Mouse (Mus musculus): ENCODE results near the gene Baiap2l2.
"Not testable (repeated sequence)": the region's sequence is repeated elsewhere in the genome, so short reads cannot be mapped to it uniquely, and the experiment has no call there.

Baiap2l2 gene

GRCm38 (mm10) chr15:79261095-79261725 is 24.1 kb downstream of the Baiap2l2 start:
- no peak for DNase-seq (ENCODE audit: low read depth, low spot score)

- no peak for DNase-seq (ENCODE audit: low read depth, low spot score)
These were observed 26.8 kb downstream of the Baiap2l2 start for GRCm38 (mm10) chr15:79258521-79258920.

GRCm38 (mm10) chr15:79254661-79255060 is 30.7 kb downstream of the Baiap2l2 start, which contains the start of gene Slc16a8:
Slc16a8 (minus strand) TSS chr15:79254761.
- DNase-seq (ENCODE audit: low read depth, low spot score), result no peak

GRCm38 (mm10) chr15:79252580-79252979 is 32.8 kb downstream of the Baiap2l2 start:
- no peak for DNase-seq (ENCODE audit: low read depth, low spot score)

GRCm38 (mm10) chr15:79251781-79252491 is 33.4 kb downstream of the Baiap2l2 start:
- DNase-seq (ENCODE audit: low read depth, low spot score), result no peak

GRCm38 (mm10) chr15:79251168-79251567 is 34.2 kb downstream of the Baiap2l2 start:
- no peak for DNase-seq (ENCODE audit: low read depth, low spot score)

GRCm38 (mm10) chr15:79250236-79250635 is 35.1 kb downstream of the Baiap2l2 start:
- DNase-seq (ENCODE audit: low read depth, low spot score), result no peak

GRCm38 (mm10) chr15:79245321-79245720 is 40.0 kb downstream of the Baiap2l2 start:
- DNase-seq (ENCODE audit: low read depth, low spot score), result no peak

- DNase-seq (ENCODE audit: low read depth, low spot score), result no peak
These were observed 41.1 kb downstream of the Baiap2l2 start for GRCm38 (mm10) chr15:79244071-79244893.

GRCm38 (mm10) chr15:79243234-79244042 is 41.9 kb downstream of the Baiap2l2 start:
- peak; percentile 96 for DNase-seq (ENCODE audit: low read depth, low spot score)

GRCm38 (mm10) chr15:79242574-79243233 is 42.6 kb downstream of the Baiap2l2 start:
- no peak for DNase-seq (ENCODE audit: low read depth, low spot score)

GRCm38 (mm10) chr15:79238036-79238435 is 47.3 kb downstream of the Baiap2l2 start:
- no peak for DNase-seq (ENCODE audit: low read depth, low spot score)

GRCm38 (mm10) chr15:79235268-79235667 is 50.1 kb downstream of the Baiap2l2 start:
- no peak for DNase-seq (ENCODE audit: low read depth, low spot score)

GRCm38 (mm10) chr15:79229058-79229821 is 56.1 kb downstream of the Baiap2l2 start, which contains the start of the genes Pick1 and Gm49486:
Pick1 (plus strand) TSS chr15:79229173.
Gm49486 (plus strand) TSS chr15:79229391.
- DNase-seq (ENCODE audit: low read depth, low spot score), result peak; percentile 90

GRCm38 (mm10) chr15:79225780-79226179 is 59.6 kb downstream of the Baiap2l2 start:
- DNase-seq (ENCODE audit: low read depth, low spot score), result not testable (repeated sequence)

GRCm38 (mm10) chr15:79224685-79225084 is 60.7 kb downstream of the Baiap2l2 start:
- peak; percentile 91 for DNase-seq (ENCODE audit: low read depth, low spot score)

GRCm38 (mm10) chr15:79223641-79224040 is 61.7 kb downstream of the Baiap2l2 start:
- no peak for DNase-seq (ENCODE audit: low read depth, low spot score)

GRCm38 (mm10) chr15:79219572-79219971 is 65.8 kb downstream of the Baiap2l2 start:
- no peak for DNase-seq (ENCODE audit: low read depth, low spot score)

- DNase-seq (ENCODE audit: low read depth, low spot score), result no peak
These were observed 69.1 kb downstream of the Baiap2l2 start for GRCm38 (mm10) chr15:79216191-79216590.

GRCm38 (mm10) chr15:79213591-79213990 is 71.7 kb downstream of the Baiap2l2 start:
- no peak for DNase-seq (ENCODE audit: low read depth, low spot score)
